Mouse (Mus musculus): ENCODE data around the gene Egln1. TPM values are rescaled to one million over a fixed set of nuclear protein-coding genes. Genes with fewer than 3 reads are reported as not detected.

The Egln1 gene
- total RNA-seq, 1 experiment from 2014 or later = 77.1 TPM

GRCm38 (mm10) chr8:124909936-124910335 is 39.2 kb downstream of the Egln1 start:
- DNase-seq = peak; percentile 67

- no peak for DNase-seq
These were observed 43.6 kb downstream of the Egln1 start for GRCm38 (mm10) chr8:124905482-124905881.

GRCm38 (mm10) chr8:124903198-124903597 is 45.9 kb downstream of the Egln1 start:
- no peak for DNase-seq

DNA sequence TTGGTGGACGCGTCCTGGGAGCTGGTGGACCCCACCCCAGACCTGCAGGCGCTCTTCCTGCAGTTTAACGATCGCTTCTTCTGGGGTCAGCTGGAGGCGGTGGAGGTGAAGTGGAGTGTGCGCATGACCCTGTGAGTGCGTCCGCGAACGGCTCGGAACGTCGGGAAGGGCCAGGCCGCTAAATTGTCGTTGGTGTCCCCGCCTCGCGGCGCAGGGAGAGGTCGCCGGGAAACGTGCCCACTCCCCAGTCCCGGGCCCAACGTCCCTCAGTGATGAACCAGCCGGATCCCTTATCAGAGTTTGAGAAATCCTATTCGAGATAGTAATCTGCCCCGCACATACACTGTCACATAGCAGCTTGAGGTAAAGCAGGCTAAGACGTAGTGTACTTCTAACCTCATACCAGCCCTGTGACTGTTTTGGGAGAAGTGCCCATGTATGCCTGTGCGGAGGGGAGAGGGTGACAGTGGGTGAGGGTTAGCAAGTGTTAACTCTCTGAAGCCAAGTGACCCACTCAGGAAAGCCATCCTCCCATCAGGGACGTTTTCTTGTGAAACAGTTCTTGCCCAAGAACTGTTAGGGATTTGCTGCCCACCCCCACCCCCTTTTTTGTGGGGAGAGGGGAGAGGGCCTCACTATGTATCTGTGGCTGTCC is 50.7 kb downstream of the Egln1 start:
- DNase-seq = peak; percentile 54

DNA sequence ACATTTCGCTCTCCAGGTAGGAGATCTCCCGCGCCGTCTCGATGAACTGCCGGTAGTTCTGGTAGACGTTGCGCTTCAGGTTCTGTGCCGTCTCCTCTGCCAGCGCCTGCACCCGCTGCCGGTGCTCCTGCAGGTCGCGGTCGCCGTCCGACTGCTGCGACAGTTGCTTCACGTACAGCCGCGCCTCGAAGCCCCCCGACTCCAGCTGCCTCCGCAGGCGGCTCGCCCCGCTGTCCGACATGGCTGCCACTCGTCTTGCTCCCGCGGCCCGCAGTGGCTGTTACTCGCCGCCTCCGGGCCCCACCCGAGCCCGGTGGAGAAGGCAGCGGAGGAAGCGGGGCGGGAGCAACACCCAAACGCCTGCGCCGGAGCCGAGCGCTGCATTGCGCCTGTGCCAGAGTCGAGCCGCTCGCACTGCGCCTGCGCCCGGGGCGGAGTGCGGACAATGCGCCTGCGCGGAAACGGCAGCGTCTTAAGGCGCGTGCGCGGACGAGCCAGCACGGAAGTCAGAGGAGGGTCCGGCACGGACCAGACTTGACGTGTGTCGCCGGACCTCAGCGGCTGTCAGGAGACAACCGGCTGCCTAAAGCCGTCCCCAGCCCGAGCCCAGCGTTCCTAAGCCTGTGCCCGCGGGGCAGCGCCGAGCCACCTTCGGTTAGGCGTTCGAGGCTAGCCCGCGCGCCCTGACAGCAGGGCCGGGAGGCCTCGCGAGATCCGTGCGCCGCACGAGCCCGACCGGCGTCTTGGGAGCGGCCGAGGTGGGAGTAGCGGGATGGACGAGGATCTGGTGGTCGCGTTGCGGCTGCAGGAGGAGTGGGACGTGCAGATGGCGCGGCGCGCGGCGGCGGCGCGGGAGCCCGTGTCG is 51.5 kb downstream of the Egln1 start, which contains the start of the genes Exoc8 and Sprtn:
Exoc8 (minus strand) TSS at position 320 of the 865 bp plus-strand sequence.
Sprtn (plus strand) TSS at position 501 of the 865 bp plus-strand sequence.
- DNase-seq = peak; percentile 98

DNA sequence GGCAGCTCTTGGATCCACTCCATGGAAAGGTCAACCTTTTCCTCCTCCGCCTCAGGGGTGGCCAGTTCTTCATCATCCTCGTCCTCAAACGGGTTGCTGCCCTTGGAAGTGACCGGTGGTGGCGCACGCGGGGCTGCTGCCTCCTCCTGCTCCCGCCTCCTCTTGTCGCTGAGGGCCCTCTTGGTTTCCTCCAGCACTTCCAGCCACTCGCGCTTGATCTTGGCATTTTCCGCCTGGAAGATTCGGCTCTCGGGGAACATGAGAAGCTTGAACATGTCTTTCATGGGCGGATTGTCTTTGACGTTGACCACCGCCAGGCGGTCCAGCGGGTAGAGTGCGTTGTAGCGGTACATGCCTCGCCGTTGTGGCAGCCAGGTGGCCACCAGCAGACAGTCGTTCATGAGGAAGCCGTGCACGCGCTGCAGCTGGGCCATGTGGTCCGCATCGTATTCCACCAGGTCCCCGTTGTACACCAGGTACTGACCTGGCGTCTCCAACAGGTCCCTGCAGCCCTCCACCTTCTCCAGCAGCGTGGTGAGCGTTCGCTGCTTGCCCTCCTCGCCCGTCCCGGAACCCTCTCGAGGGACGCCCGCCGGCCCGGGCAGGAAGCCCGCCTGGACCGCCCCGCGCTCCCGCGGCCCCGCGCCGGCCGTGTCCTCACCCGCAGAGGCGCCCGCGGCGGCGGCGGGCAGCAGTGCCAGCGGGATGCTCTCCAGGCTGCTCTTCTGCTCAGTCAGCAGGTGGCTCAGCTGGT is 52.3 kb downstream of the Egln1 start:
- peak; percentile 89 for DNase-seq

GRCm38 (mm10) chr8:124896010-124896631 is 53.0 kb downstream of the Egln1 start:
- peak; percentile 37 for DNase-seq

DNA sequence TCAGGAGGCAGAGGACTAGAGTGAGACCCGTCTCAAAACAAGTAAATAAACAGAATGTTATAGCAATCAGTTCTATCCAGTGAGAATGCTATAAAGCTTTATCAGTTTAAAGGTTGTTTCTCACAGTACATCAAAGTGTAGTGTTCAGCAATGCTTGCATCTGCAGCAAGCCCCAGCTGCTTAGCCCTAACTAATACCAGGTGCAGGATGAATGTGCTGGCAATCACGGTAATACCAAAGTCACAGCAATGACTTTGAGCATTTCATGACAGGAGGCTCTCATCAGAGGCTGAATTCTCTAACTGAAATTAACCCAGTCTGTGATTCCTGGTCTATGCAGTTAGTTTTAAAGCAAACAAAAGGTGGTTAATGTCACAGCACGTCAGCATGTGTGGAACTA is 56.5 kb downstream of the Egln1 start:
- DNase-seq = no peak

DNA sequence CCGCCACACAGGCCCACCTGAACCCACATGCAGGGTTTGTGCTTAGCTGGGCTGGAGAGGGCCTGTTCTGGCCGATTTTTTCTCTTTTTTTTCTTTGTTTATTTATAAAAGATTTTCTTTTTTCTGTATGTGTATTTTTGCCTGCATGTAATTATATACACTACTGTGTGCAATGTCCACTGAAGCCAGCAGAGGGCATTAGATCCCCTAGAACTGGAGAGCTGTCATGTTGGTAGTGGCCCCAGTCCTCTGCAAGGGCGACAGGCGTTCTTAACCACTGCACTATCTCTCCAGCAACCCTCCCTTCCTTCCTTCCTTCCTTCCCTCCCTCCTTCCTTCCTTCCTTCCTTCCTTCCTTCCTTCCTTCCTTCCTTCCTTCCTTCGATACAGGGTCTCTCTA is 60.7 kb downstream of the Egln1 start:
- DNase-seq = no peak

DNA sequence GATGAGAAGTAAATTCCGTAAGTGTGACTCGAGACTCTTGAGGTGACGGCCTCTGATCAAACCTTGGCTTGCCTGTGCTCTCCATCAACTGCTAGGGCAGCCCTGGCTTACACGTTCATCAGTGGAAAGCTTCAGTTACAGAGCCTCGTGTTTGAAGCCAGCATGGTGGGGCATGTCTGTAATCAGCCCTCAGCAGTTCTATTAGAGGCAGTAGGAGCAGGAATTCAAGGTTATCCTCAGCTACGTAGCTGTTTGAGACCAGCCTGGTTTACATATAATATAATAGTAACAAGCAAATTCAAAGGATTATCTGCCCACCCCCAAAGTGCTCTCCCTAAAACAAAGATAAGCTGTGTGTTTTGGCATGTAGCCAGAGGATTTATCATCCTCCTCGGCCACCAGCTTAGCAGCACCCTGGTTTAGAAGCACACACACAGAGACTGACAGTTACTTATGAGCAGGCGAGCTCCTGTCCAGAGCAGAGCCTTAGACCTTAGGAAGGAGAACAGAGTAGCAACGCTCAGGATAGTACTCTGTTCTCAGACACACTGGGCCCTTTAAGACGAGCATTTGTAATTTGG is 70.1 kb downstream of the Egln1 start:
- no peak for DNase-seq

- DNase-seq = no peak
These were observed 71.0 kb downstream of the Egln1 start for GRCm38 (mm10) chr8:124878141-124878540.

DNA sequence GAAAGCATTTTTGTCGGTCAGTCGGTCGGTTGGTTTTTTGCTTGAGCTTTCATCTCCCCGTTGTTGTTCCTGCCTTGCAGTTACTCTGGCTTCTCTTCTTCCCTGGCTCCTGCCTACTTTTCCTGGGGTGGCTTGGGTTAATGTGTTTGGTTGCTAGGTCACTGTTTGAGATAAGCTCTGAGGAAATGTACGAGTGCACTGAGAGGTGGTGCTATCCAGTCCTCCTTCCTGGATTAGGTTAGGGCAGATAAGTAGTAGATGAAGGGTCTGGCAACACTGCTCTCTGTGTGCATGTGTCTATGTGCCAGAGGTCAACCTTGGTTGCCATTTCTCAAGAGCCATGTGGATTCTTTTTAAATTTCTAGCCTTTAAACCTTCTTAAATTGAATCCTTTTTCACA is 76.4 kb downstream of the Egln1 start:
- no peak for DNase-seq

- DNase-seq = no peak
These were observed 77.0 kb downstream of the Egln1 start for GRCm38 (mm10) chr8:124872081-124872480.

- DNase-seq = no peak
These were observed 77.7 kb downstream of the Egln1 start for GRCm38 (mm10) chr8:124871474-124871873.

- peak; percentile 29 for DNase-seq
These were observed 79.4 kb downstream of the Egln1 start for GRCm38 (mm10) chr8:124869708-124870107.

DNA sequence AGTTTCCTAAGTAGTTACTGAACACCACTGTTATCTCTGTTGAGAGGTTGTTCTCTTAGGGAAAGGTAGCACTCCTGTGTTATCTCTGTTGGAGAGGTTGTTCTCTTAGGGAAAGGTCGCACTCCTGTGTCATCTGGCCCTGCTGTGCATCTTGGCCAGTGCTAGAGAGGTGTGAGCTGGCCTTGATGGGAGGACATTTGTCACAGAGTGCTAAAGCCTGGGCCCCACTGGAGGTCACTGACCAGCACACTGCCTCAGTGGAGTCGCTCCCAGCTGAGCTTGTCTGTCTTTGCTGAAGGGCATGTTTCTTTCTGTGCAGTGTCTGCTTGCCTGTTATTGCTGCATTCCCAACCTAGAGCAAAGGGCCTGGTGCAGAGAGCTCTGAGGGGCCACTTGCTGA is 82.0 kb downstream of the Egln1 start:
- peak; percentile 63 for DNase-seq

- DNase-seq = no peak
These were observed 82.5 kb downstream of the Egln1 start for GRCm38 (mm10) chr8:124866669-124867068.

- DNase-seq = no peak
These were observed 85.4 kb downstream of the Egln1 start for GRCm38 (mm10) chr8:124863729-124864128.

DNA sequence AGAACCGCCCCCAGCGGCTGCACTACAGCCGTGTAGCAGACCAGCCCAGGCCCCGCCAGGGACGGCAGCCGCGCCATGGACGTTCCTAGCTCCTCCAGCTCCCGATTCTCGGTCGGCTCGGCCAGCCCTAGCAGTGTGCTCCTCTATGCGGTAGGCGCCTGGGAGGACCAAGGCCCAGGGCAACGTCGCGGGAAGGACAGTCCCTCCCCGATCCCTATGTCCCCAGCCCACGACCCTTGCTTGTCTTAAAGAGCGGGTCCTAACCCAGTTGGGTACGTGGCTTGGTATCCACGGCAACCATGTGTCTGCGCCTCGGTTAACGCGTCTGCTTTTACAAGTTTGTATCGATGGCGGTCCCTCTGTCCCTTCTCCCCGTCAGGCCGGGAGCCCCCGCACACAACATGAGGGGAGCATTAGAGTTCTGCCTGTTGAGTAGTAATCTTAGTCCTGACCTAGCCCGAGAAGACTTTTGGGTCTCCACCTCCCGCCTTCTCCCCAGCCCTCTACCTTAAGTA is 85.9 kb downstream of the Egln1 start:
- no peak for DNase-seq

GRCm38 (mm10) chr8:124862321-124863162 is 86.6 kb downstream of the Egln1 start, which contains the start of the genes Gnpat and 2810004N23Rik:
Gene Gnpat, plus strand, starts transcription at chr8:124863033.
Gene 2810004N23Rik, minus strand, starts transcription at chr8:124863120.
- peak; percentile 97 for DNase-seq
